ENCODE assay signal across 8 mouse cellular contexts in the genomic region with DNA sequence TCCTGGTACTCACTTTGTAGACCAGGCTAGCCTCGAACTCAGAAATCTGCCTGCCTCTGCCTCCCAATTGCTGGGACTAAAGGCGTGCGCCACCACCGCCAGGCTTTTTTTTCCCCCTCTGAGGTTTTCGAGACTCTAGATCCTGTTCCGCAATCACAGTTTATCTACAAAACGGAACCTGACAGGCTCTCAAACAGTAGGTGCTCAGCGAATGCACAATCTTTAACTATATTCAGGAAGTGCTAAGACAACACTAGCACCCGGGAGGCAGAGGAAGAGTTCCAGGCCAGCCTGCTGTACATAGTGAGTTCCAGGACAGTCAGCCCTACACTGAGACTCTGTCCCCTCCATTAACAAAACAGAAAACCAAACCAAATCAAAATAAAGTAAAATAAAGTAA. TPM values are rescaled to one million over a fixed set of nuclear protein-coding genes. Genes with fewer than 3 reads are reported as not detected.
DNase-seq lines count a peak whose midpoint lies in the region; ATAC-seq and TF ChIP-seq lines count a peak whose summit lies in the region.

No protein-coding gene starts in this region.

- H3K4me3 ChIP-seq in kidney, embryonic 15.5 days (replicated peaks): peak overlapping the region; percentile 53
- peak overlapping the region; percentile 73; the same call in 1 of the 2 replicates for H3K4me3 ChIP-seq in G1E (ENCODE audit: low read depth, low read length)
- H3K4me3 ChIP-seq in hindbrain, embryonic 13.5 days: no peak overlapping the region

- peaks cover 45% of the 10 kb centered on the region for H3K36me3 ChIP-seq in kidney, embryonic 15.5 days
- peaks cover 66% of the 10 kb centered on the region for H3K36me3 ChIP-seq in G1E (replicated peaks)
- peaks cover 35% of the 10 kb centered on the region for H3K36me3 ChIP-seq in hindbrain, embryonic 13.5 days

- peak overlapping the region; percentile 96 for H3K4me2 ChIP-seq in kidney, embryonic 15.5 days
- H3K4me2 ChIP-seq in hindbrain, embryonic 13.5 days: peak overlapping the region; percentile 53

- H3K9me3 ChIP-seq in kidney, embryonic 15.5 days (replicated peaks): no peaks in the 10 kb centered on the region
- no peaks in the 10 kb centered on the region for H3K9me3 ChIP-seq in G1E (replicated peaks)
- no peaks in the 10 kb centered on the region for H3K9me3 ChIP-seq in hindbrain, embryonic 13.5 days

- 74% methylated on average over 9 of the region's 9 CpGs for WGBS in kidney, embryonic 15.5 days
- WGBS in hindbrain, embryonic 13.5 days: 81% methylated on average over 9 of the region's 9 CpGs

- intact Hi-C loops in left cerebral cortex, postnatal 10 days (cut with DNase I): no loop called here

- TF ChIP-seq CTCF in G1E (IDR thresholded peaks at IDR 0.05; ENCODE audit: low read depth, low read length): no peak

- peak overlapping the region; percentile 53 for H3K9ac ChIP-seq in kidney, embryonic 15.5 days
- H3K9ac ChIP-seq in hindbrain, embryonic 13.5 days: peak overlapping the region; percentile 60; the same call in 1 of the 2 replicates

- no peak for DNase-seq in kidney, adult 8-10 months
- DNase-seq in G1E (ENCODE audit: low spot score): no peak
- no peak for DNase-seq in left cerebral cortex, postnatal 10 days (ENCODE audit: extremely low spot score in 1 of 2, low spot score in 2 of 2)
- no peak for DNase-seq in layer of hippocampus, postnatal 14 days (ENCODE audit: low spot score in 2 of 2)
- no peak for DNase-seq in gastrocnemius, adult 8-10 months (ENCODE audit: low spot score in 2 of 2)

- no peak for ATAC-seq in kidney, embryonic 15.5 days (replicated peaks; ENCODE audit: low FRiP score)
- no peak for ATAC-seq in G1E (ENCODE audit: extremely low read depth, insufficient number of reproducible peaks, low FRiP score, poor library complexity, severe bottlenecking)
- ATAC-seq in hindbrain, embryonic 13.5 days (ENCODE audit: low FRiP score): no peak
- 0 out of 2 replicates have a peak, but pooled peaks have one; percentile 9 for ATAC-seq in megakaryocyte, adult 5-6 weeks (ENCODE audit: poor library complexity, severe bottlenecking)

- no peaks in the 10 kb centered on the region for H3K27me3 ChIP-seq in kidney, embryonic 15.5 days
- no peaks in the 10 kb centered on the region; the same call in 1 of the 2 replicates for H3K27me3 ChIP-seq in G1E (ENCODE audit: insufficient read depth, low read length)
- H3K27me3 ChIP-seq in hindbrain, embryonic 13.5 days: peaks cover 30% of the 10 kb centered on the region

- peak overlapping the region; percentile 87; the same call in 1 of the 2 replicates for H3K27ac ChIP-seq in kidney, embryonic 15.5 days
- H3K27ac ChIP-seq in hindbrain, embryonic 13.5 days: no peak overlapping the region

- H3K4me1 ChIP-seq in kidney, embryonic 15.5 days: peaks cover 48% of the 10 kb centered on the region
- peaks cover 89% of the 10 kb centered on the region for H3K4me1 ChIP-seq in G1E (ENCODE audit: insufficient read depth, low read depth, low read length)
- peaks cover 24% of the 10 kb centered on the region for H3K4me1 ChIP-seq in hindbrain, embryonic 13.5 days (replicated peaks)

RNA-seq across cellular contexts. Expression of a gene that starts 4.6 kb away (rescaled TPM):
- polyA plus RNA-seq in kidney, embryonic 15.5 days (2015; fragmentation: Nextera tagmentation; extraction: Ambion mirVana): 46.1 and 48.1 TPM in 2 replicates
- 63.1 and 67.1 TPM in 2 replicates for total RNA-seq in G1E (2014; fragmentation: Nextera tagmentation)
- 13.5 and 13.9 TPM in 2 replicates for total RNA-seq in G1E (2017)
- polyA plus RNA-seq in G1E (2012): 89.1 and 101 TPM in 2 replicates
- 40.8 and 44.5 TPM in 2 replicates for polyA plus RNA-seq in hindbrain, embryonic 13.5 days (2015; fragmentation: Nextera tagmentation; extraction: Ambion mirVana)
- total RNA-seq in megakaryocyte, adult 5-6 weeks (2015): 34.4 and 44.7 TPM in 2 replicates
- 8.4 and 15.9 TPM in 2 replicates for total RNA-seq in megakaryocyte, adult 5-6 weeks (2017)
- 10 to 100 TPM; 35.8 to 37.1 TPM for total RNA-seq in left cerebral cortex, postnatal 10 days (2021)
- 10 to 100 TPM; 47.6 to 52.2 TPM for total RNA-seq in layer of hippocampus, postnatal 14 days (2021)
- total RNA-seq in gastrocnemius, adult 8-10 months (2022): 10 to 100 TPM; 19.7 to 24.6 (median 22.2) TPM

RNA-seq across cellular contexts. Expression of a gene that starts 10.8 kb away (rescaled TPM):
- polyA plus RNA-seq in kidney, embryonic 15.5 days (2015; fragmentation: Nextera tagmentation; extraction: Ambion mirVana): 15.5 and 18.6 TPM in 2 replicates
- total RNA-seq in G1E (2014; fragmentation: Nextera tagmentation): 11.2 and 11.4 TPM in 2 replicates
- 4.6 and 7.0 TPM in 2 replicates for total RNA-seq in G1E (2017)
- 10.8 and 15.4 TPM in 2 replicates for polyA plus RNA-seq in G1E (2012)
- 352 and 355 TPM in 2 replicates for polyA plus RNA-seq in hindbrain, embryonic 13.5 days (2015; fragmentation: Nextera tagmentation; extraction: Ambion mirVana)
- 3.3 and 5.8 TPM in 2 replicates for total RNA-seq in megakaryocyte, adult 5-6 weeks (2015)
- 2.1 and 5.1 TPM in 2 replicates for total RNA-seq in megakaryocyte, adult 5-6 weeks (2017)
- total RNA-seq in left cerebral cortex, postnatal 10 days (2021): 100 to 1,000 TPM; 756 to 791 TPM
- 100 to 1,000 TPM; 793 to 809 TPM for total RNA-seq in layer of hippocampus, postnatal 14 days (2021)
- total RNA-seq in gastrocnemius, adult 8-10 months (2022): 10 to 100 TPM; 28.5 to 34.0 (median 32.3) TPM

RNA-seq across cellular contexts. Expression of a gene that starts 11.2 kb away (rescaled TPM):
- polyA plus RNA-seq in kidney, embryonic 15.5 days (2015; fragmentation: Nextera tagmentation; extraction: Ambion mirVana): 58.0 and 66.9 TPM in 2 replicates
- total RNA-seq in G1E (2014; fragmentation: Nextera tagmentation): 7.1 and 16.3 TPM in 2 replicates
- 11.8 and 13.3 TPM in 2 replicates for total RNA-seq in G1E (2017)
- 55.0 and 68.8 TPM in 2 replicates for polyA plus RNA-seq in G1E (2012)
- polyA plus RNA-seq in hindbrain, embryonic 13.5 days (2015; fragmentation: Nextera tagmentation; extraction: Ambion mirVana): 90.0 and 94.1 TPM in 2 replicates
- 4.6 and 5.0 TPM in 2 replicates for total RNA-seq in megakaryocyte, adult 5-6 weeks (2015)
- 14.7 and 14.9 TPM in 2 replicates for total RNA-seq in megakaryocyte, adult 5-6 weeks (2017)
- total RNA-seq in left cerebral cortex, postnatal 10 days (2021): 100 to 1,000 TPM; 173 TPM
- 100 to 1,000 TPM; 164 to 178 TPM for total RNA-seq in layer of hippocampus, postnatal 14 days (2021)
- 10 to 100 TPM; 14.5 to 17.4 (median 16.0) TPM for total RNA-seq in gastrocnemius, adult 8-10 months (2022)

RNA-seq across cellular contexts. Expression of a gene that starts 39.5 kb away (rescaled TPM):
- polyA plus RNA-seq in kidney, embryonic 15.5 days (2015; fragmentation: Nextera tagmentation; extraction: Ambion mirVana): 12.9 and 18.1 TPM in 2 replicates
- total RNA-seq in G1E (2014; fragmentation: Nextera tagmentation) (79.8 and 104 TPM in 2 replicates), G1E (2017) (15.7 and 18.9 TPM in 2 replicates)
- 323 and 357 TPM in 2 replicates for polyA plus RNA-seq in G1E (2012)
- 16.4 and 17.4 TPM in 2 replicates for polyA plus RNA-seq in hindbrain, embryonic 13.5 days (2015; fragmentation: Nextera tagmentation; extraction: Ambion mirVana)
- total RNA-seq in megakaryocyte, adult 5-6 weeks (2015): 56.2 and 65.4 TPM in 2 replicates
- 14.4 and 24.6 TPM in 2 replicates for total RNA-seq in megakaryocyte, adult 5-6 weeks (2017)
- 100 to 1,000 TPM; 115 to 117 TPM for total RNA-seq in left cerebral cortex, postnatal 10 days (2021)
- 100 to 1,000 TPM; 295 to 297 TPM for total RNA-seq in layer of hippocampus, postnatal 14 days (2021)
- 1 to 10 TPM; 1.7 to 4.5 (median 2.4) TPM for total RNA-seq in gastrocnemius, adult 8-10 months (2022)

RNA-seq across cellular contexts. Expression of a gene that starts 41.8 kb away (rescaled TPM):
- polyA plus RNA-seq in kidney, embryonic 15.5 days (2015; fragmentation: Nextera tagmentation; extraction: Ambion mirVana): 7.6 and 9.4 TPM in 2 replicates
- total RNA-seq in G1E (2014; fragmentation: Nextera tagmentation) (0.83 TPM in 1 of 2 replicates, not detected in the other), G1E (2017) (0.22 TPM in 1 of 2 replicates, not detected in the other)
- polyA plus RNA-seq in G1E (2012): 0.41 and 0.95 TPM in 2 replicates
- polyA plus RNA-seq in hindbrain, embryonic 13.5 days (2015; fragmentation: Nextera tagmentation; extraction: Ambion mirVana): 0.14 and 0.23 TPM in 2 replicates
- not detected in 2 replicates for total RNA-seq in megakaryocyte, adult 5-6 weeks (2015)
- not detected in 2 replicates for total RNA-seq in megakaryocyte, adult 5-6 weeks (2017)
- under 1 TPM; 0.49 to 0.61 TPM for total RNA-seq in left cerebral cortex, postnatal 10 days (2021)
- total RNA-seq in layer of hippocampus, postnatal 14 days (2021): under 1 TPM; 0.81 to 0.91 TPM
- 1 to 10 TPM in 2 of 4 experiments, under 1 TPM in 2; 0.65 to 2.3 (median 1.1) TPM for total RNA-seq in gastrocnemius, adult 8-10 months (2022)

Comparison
In these comparisons a context has a peak if more than half of its experiments do, and no peak if none do; other contexts are left out.
1. RNA of a gene that starts 10.8 kb away (total RNA-seq): 793 to 809 TPM in layer of hippocampus, postnatal 14 days and 756 to 791 TPM in left cerebral cortex, postnatal 10 days; 28.5 to 34.0 TPM in gastrocnemius, adult 8-10 months, 4.6 to 11.4 TPM in G1E and 2.1 to 5.8 TPM in megakaryocyte, adult 5-6 weeks; every median in the first group is over 10 times any median in the second.
2. RNA of a gene that starts 11.2 kb away (total RNA-seq): 164 to 178 TPM in layer of hippocampus, postnatal 14 days and 173 TPM in left cerebral cortex, postnatal 10 days; 14.5 to 17.4 TPM in gastrocnemius, adult 8-10 months, 4.6 to 14.9 TPM in megakaryocyte, adult 5-6 weeks and 7.1 to 16.3 TPM in G1E; every median in the first group is over 4 times any median in the second.